ENCODE assay signal across 13 mouse cellular contexts in the genomic region with DNA sequence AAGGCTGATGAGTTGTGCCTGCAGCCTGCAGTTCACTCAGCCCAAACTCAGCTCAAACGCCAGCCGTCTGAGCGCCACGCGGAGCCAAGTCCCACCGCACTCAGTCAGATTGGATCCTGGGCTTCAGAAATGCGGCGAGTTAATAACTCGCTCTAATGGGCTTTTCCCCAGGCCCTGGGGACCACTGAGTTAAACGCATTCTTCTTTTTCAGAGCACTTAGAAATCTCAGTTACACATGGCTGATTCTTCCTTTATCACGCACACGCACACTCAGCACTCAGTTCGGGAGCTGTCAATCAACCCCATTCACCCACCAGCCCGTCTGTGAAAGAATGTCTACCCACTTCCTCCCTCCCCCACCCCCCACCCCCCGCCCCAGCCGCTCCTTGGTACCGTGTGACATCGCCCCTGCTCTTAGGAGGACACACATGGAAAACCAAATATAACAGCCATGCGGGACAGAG. TPM values are rescaled to one million over a fixed set of nuclear protein-coding genes. Genes with fewer than 3 reads are reported as not detected.
DNase-seq lines count a peak whose midpoint lies in the region; ATAC-seq and TF ChIP-seq lines count a peak whose summit lies in the region.
"Had no signal": no experiment of that assay in that cellular context is flagged by ENCODE, and none has a peak within 500 bp of the region (broad histone marks: within the 10 kb centered on the region; RNA-seq: fewer than 3 reads in every experiment).

No protein-coding gene starts in this region.

- no peak overlapping the region for H3K27ac ChIP-seq in embryonic facial prominence, embryonic 11.5 days (replicated peaks; ENCODE audit: low read depth, low read length)
- peak overlapping the region; percentile 33; the same call in 1 of the 2 replicates for H3K27ac ChIP-seq in hindbrain, embryonic 11.5 days (ENCODE audit: low read depth, low read length)
- H3K27ac ChIP-seq in midbrain, embryonic 14.5 days (replicated peaks; ENCODE audit: low read depth, low read length) = peak overlapping the region; percentile 64
- no peak overlapping the region for H3K27ac ChIP-seq in intestine, embryonic 15.5 days

- WGBS in embryonic facial prominence, embryonic 11.5 days = 17% methylated on average over 19 of the region's 19 CpGs
- 23% methylated on average over 19 of the region's 19 CpGs for whole genome bisulfite sequencing in hindbrain, embryonic 11.5 days
- under 1% methylated on average over 19 of the region's 19 CpGs for WGBS in midbrain, embryonic 14.5 days
- 47% methylated on average over 19 of the region's 19 CpGs for WGBS in intestine, embryonic 15.5 days

- no peak for TF ChIP-seq CTCF in brain, embryonic 14.5 days (IDR thresholded peaks at IDR 0.05; ENCODE audit: borderline replicate concordance, extremely low read depth, insufficient read depth, insufficient read length)

- peak; percentile 48; the same call in 1 of the 2 replicates for ATAC-seq in embryonic facial prominence, embryonic 11.5 days (replicated peaks; ENCODE audit: insufficient number of reproducible peaks, low FRiP score, low TSS enrichment, low read depth)
- peak; percentile 74 for ATAC-seq in hindbrain, embryonic 11.5 days (ENCODE audit: low FRiP score)
- ATAC-seq in midbrain, embryonic 14.5 days (ENCODE audit: low FRiP score, low TSS enrichment) = peak; percentile 80
- ATAC-seq in intestine, embryonic 15.5 days = no peak

- DNase-seq in brain, embryonic 14.5 days (ENCODE audit: low read depth) = peak; percentile 92
- peak; percentile 46 for DNase-seq in embryonic facial prominence, embryonic 11.5 days (ENCODE audit: low spot score)
- peak; percentile 58 for DNase-seq in hindbrain, embryonic 11.5 days (ENCODE audit: low spot score)
- DNase-seq in midbrain, embryonic 14.5 days = peak; percentile 85
- no peak for DNase-seq in spleen, postnatal 4 days (ENCODE audit: low spot score in 2 of 2)
- DNase-seq in lung, postnatal 4 days = no peak
- DNase-seq: adrenal gland, postnatal 25 days; lung, adult 2 months; thymus, postnatal 25 days had no signal

- no peaks in the 10 kb centered on the region; the same call in 1 of the 2 replicates for H3K27me3 ChIP-seq in embryonic facial prominence, embryonic 11.5 days (ENCODE audit: control insufficient read depth, insufficient read depth, low read length)
- no peaks in the 10 kb centered on the region for H3K27me3 ChIP-seq in hindbrain, embryonic 11.5 days (ENCODE audit: control insufficient read depth, insufficient read depth, low read length)
- H3K27me3 ChIP-seq in midbrain, embryonic 14.5 days (ENCODE audit: control insufficient read depth, insufficient read depth, low read length) = no peaks in the 10 kb centered on the region
- peaks cover 3% of the 10 kb centered on the region; the same call in 1 of the 2 replicates for H3K27me3 ChIP-seq in intestine, embryonic 15.5 days (replicated peaks)
- H3K27me3 ChIP-seq: CH12.LX had no signal

- no peak overlapping the region for H3K4me3 ChIP-seq in embryonic facial prominence, embryonic 11.5 days (ENCODE audit: low read depth, low read length)
- H3K4me3 ChIP-seq in hindbrain, embryonic 11.5 days (ENCODE audit: low read depth, low read length) = no peak overlapping the region
- H3K4me3 ChIP-seq in midbrain, embryonic 14.5 days (replicated peaks; ENCODE audit: low read depth, low read length) = no peak overlapping the region
- no peak overlapping the region for H3K4me3 ChIP-seq in intestine, embryonic 15.5 days (replicated peaks)
- H3K4me3 ChIP-seq: erythroblast, embryonic 14.5 days had no signal

- H3K9me3 ChIP-seq in embryonic facial prominence, embryonic 11.5 days (replicated peaks; ENCODE audit: control insufficient read depth, low read length) = no peaks in the 10 kb centered on the region
- H3K9me3 ChIP-seq in hindbrain, embryonic 11.5 days (ENCODE audit: control insufficient read depth, low read length) = no peaks in the 10 kb centered on the region
- H3K9me3 ChIP-seq in midbrain, embryonic 14.5 days (ENCODE audit: control insufficient read depth, low read length) = no peaks in the 10 kb centered on the region
- H3K9me3 ChIP-seq in intestine, embryonic 15.5 days = no peaks in the 10 kb centered on the region

- 0 out of 2 replicates have a peak, but pooled peaks cover 2% of the 10 kb centered on the region for H3K4me1 ChIP-seq in embryonic facial prominence, embryonic 11.5 days (ENCODE audit: control insufficient read depth, insufficient read depth, low read length)
- peaks cover 11% of the 10 kb centered on the region for H3K4me1 ChIP-seq in hindbrain, embryonic 11.5 days (replicated peaks; ENCODE audit: control insufficient read depth, insufficient read depth, low read length)
- H3K4me1 ChIP-seq in midbrain, embryonic 14.5 days (ENCODE audit: control insufficient read depth, insufficient read depth, low read length) = peaks cover 33% of the 10 kb centered on the region
- no peaks in the 10 kb centered on the region for H3K4me1 ChIP-seq in intestine, embryonic 15.5 days (replicated peaks)

- no peak overlapping the region for H3K9ac ChIP-seq in embryonic facial prominence, embryonic 11.5 days (replicated peaks; ENCODE audit: low read length)
- no peak overlapping the region for H3K9ac ChIP-seq in hindbrain, embryonic 11.5 days (ENCODE audit: low read depth, low read length)
- no peak overlapping the region for H3K9ac ChIP-seq in midbrain, embryonic 14.5 days (replicated peaks; ENCODE audit: low read length)
- no peak overlapping the region for H3K9ac ChIP-seq in intestine, embryonic 15.5 days

- no peak for TF ChIP-seq POLR2A in brain, embryonic 14.5 days (IDR thresholded peaks at IDR 0.05; ENCODE audit: borderline replicate concordance, extremely low read depth, insufficient read depth, insufficient read length, poor library complexity, severe bottlenecking)

- no peak overlapping the region for H3K4me2 ChIP-seq in embryonic facial prominence, embryonic 11.5 days (ENCODE audit: low read depth, low read length)
- peak overlapping the region; percentile 21; the same call in 1 of the 2 replicates for H3K4me2 ChIP-seq in hindbrain, embryonic 11.5 days (replicated peaks; ENCODE audit: low read depth, low read length)
- H3K4me2 ChIP-seq in midbrain, embryonic 14.5 days (ENCODE audit: low read length) = peak overlapping the region; percentile 26
- no peak overlapping the region for H3K4me2 ChIP-seq in intestine, embryonic 15.5 days (replicated peaks)

- H3K36me3 ChIP-seq in embryonic facial prominence, embryonic 11.5 days (replicated peaks; ENCODE audit: control insufficient read depth, insufficient read depth, low read depth, low read length) = no peaks in the 10 kb centered on the region
- H3K36me3 ChIP-seq in hindbrain, embryonic 11.5 days (ENCODE audit: control insufficient read depth, insufficient read depth, low read length) = no peaks in the 10 kb centered on the region
- no peaks in the 10 kb centered on the region for H3K36me3 ChIP-seq in midbrain, embryonic 14.5 days (ENCODE audit: control insufficient read depth, insufficient read depth, low read length)
- H3K36me3 ChIP-seq in intestine, embryonic 15.5 days = no peaks in the 10 kb centered on the region

RNA-seq across cellular contexts. Expression of a gene that starts 32.8 kb away (rescaled TPM):
- polyA plus RNA-seq in brain, embryonic 14.5 days (2012; rRNA removed) = not detected in 2 replicates
- not detected in 2 replicates for polyA plus RNA-seq in embryonic facial prominence, embryonic 11.5 days (2014; fragmentation: Nextera tagmentation; extraction: Ambion mirVana)
- polyA plus RNA-seq in hindbrain, embryonic 11.5 days (2014; fragmentation: Nextera tagmentation; extraction: Ambion mirVana) = 0.14 and 0.28 TPM in 2 replicates
- 0.26 and 0.61 TPM in 2 replicates for polyA plus RNA-seq in midbrain, embryonic 14.5 days (2014; fragmentation: Nextera tagmentation; extraction: Ambion mirVana)
- polyA plus RNA-seq in intestine, embryonic 15.5 days (2015; fragmentation: Nextera tagmentation; extraction: Ambion mirVana) = not detected in 2 replicates
- polyA plus RNA-seq: erythroblast, embryonic 14.5 days; large intestine, adult 2 months; lung, adult 2 months had no signal

Comparison
In these comparisons a context has a peak if more than half of its experiments do, and no peak if none do; other contexts are left out.
1. DNase-seq: peak in brain, embryonic 14.5 days (single experiment), embryonic facial prominence, embryonic 11.5 days (single experiment), hindbrain, embryonic 11.5 days (single experiment) and midbrain, embryonic 14.5 days (single experiment); none in spleen, postnatal 4 days (0 of 2) and lung, postnatal 4 days (0 of 2).
2. H3K27ac ChIP-seq: peak in hindbrain, embryonic 11.5 days (single experiment) and midbrain, embryonic 14.5 days (single experiment); none in embryonic facial prominence, embryonic 11.5 days (single experiment) and intestine, embryonic 15.5 days (single experiment).
3. H3K4me2 ChIP-seq: peak in hindbrain, embryonic 11.5 days (single experiment) and midbrain, embryonic 14.5 days (single experiment); none in embryonic facial prominence, embryonic 11.5 days (single experiment) and intestine, embryonic 15.5 days (single experiment).